Mouse (Mus musculus): ENCODE measurements around the gene Rab11fip2. TPM values are rescaled to one million over a fixed set of nuclear protein-coding genes. Genes with fewer than 3 reads are reported as not detected.

The Rab11fip2 gene
- polyA plus RNA-seq (2012; rRNA removed), result 19.8 and 21.2 TPM in 2 replicates

DNA sequence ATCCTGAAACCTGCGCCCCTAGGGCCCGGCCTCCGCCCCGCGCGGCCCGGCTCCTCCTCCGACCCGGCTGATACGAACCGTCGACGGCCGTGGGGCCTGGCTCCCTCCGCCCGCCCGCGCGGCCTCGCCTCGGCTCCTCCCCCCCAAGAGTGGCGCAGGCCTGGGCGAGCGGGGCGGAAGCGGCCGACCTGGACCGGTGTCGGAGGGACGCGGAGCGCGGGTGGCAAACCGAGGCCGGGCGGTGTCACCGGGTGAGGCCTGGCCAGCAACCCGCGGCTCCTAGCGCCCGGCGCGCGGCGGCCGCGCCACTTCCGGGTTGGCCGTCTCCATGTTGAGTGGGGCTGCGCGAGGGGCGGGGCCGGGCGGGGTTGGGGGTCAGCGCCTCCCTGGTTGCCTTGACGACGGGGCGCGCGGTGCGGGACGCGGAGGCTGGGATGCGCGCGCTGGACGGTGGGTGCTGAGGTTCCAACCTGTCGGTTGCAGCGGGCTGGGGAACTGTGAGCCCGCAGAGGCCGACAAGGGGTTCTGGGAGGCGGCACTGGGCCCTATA lies at the start of gene Rab11fip2:
TSS of gene Rab11fip2 (minus strand) at position 333 of the 550 bp plus-strand sequence.

